Mouse (Mus musculus) adipocyte (in vitro differentiated cells): ENCODE data around the gene Tmem254b.
"Not testable (repeated sequence)": the region's sequence is repeated elsewhere in the genome, so short reads cannot be mapped to it uniquely, and the experiment has no call there.

Source experiments
- DNase-seq: peaks from one replicate; pipeline ENCODE4 v3.0.0-alpha.2; 2016; ENCODE audit warnings: low spot score

Tmem254b gene

DNA sequence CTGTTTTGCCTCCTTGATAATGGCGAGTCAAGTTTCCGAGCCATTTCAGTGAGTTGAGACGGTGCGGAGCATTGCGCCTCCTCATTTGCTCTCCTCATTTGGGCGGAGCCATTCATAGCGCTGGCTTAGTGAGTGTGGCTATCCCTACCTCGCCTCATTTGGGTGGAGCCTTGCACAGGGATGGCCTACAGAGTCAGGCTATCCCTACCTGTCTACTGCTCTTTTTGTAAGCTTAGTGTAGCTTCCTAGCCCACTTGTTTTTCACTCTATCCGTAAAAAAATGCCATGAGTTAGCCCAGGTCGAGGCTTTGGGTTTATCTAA is at the start of gene Tmem254b:
Gene Tmem254b (minus strand): TSS at position 116 of the 322 bp plus-strand sequence.
- not testable (repeated sequence) for DNase-seq

DNA sequence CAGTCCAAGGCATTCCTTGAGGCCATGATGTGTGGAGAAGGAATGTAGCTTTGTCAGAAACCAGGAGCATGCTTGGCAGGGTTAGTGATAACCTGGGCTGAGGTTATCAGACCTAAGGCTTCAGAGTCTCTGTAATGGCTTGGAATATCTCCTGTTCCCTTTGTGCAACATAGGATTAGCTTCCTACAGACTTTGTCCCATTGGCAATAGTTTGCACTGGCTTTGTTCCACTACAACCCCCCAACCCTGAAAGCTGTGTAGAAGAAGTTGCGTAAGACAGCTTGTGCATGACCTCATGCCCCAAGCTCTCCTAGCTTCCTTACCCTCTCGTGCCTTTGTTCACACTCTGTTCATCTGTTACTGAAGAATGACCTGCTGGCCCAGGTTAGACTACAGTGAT is 30.3 kb upstream of the Tmem254b start:
- DNase-seq = not testable (repeated sequence)

DNA sequence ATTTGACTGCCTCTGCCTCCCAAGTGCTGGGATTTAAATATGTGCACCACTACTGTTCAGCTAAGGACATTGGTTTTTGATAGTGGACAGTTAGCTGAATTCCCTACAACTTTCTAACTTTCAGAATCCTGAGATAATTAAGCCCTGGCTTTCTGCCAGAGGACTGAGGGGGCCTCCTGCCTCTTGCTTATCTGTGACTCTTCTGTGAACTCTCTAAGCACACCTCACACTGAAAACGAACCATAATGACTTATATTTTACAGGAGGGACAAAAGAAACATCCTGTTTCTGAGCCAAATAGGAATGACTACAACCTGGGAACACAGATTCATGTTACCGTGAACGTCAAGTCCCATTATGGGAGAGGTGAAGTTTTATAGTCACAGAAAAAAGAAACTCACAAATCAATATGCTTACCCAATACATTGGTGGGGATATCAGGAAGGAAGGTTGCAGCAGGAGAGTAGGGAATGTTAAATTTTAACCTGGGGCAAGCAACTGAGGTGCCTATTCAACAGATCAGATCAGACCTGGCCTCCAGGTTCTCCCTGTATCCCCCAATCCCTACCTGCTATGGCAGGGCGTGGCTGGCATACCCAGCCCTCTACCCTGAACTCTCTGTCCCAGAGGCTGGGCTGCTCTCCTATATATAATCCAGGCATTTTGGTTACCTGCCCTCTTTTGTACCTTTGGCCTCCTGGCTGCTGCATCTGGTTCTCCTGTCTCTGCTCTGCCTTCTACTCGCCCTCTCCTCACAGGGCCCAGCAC is 9.6 kb upstream of the Tmem254b start:
- not testable (repeated sequence) for DNase-seq

DNA sequence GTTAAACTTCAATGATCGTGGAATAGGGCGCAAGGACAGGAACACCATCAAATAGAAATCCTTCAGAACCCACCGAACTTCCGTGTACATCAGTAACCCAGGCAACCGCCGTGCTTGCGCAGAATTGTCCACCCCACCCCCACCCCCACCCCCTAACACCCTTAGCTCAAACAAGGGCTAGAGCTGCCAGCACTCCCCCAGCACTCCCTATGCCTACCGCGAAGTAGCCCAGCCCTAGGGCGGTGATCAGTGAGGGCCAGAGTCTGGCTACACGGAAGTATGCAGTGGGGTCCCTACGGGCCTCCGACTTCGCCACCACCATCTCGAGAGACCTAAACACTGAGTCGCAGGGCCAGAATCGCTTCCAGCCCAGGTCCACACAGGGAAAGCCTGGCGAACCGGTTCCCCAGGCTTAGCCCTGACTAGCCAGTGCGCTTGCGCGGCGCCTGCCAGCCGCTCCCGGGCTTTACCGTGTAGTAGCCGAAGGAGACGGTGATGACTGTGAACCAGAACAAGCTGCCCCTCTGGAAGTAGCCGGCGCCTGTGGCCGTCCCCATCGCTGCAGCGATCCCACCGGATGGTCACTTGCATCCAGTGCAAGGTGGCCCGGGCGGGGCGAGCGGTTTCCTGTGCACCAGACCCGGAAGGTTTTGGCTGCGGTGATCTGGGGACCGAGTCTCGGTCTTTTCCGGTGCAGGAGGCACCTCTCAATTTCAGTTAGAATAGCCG is 480 bp downstream of the Tmem254b start:
- not testable (repeated sequence) for DNase-seq

DNA sequence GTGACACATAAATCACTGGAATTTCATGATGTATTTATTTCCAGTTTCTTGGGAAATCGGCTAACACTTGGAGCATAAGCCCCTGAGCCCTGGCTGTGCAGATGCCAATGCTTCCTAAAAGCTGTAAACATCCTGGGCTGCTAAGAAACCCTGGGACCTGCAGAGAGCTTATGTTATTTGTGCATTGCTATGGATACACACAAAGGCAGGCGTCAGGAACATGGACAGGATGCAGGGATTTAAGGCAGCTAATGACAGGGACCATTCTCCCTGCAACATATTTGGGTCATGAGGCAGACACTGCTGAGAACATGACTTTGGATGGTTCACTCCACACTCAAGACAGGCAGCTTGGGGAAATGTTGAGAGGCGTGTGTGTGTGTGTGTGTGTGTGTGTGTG is 9.0 kb downstream of the Tmem254b start:
- not testable (repeated sequence) for DNase-seq

DNA sequence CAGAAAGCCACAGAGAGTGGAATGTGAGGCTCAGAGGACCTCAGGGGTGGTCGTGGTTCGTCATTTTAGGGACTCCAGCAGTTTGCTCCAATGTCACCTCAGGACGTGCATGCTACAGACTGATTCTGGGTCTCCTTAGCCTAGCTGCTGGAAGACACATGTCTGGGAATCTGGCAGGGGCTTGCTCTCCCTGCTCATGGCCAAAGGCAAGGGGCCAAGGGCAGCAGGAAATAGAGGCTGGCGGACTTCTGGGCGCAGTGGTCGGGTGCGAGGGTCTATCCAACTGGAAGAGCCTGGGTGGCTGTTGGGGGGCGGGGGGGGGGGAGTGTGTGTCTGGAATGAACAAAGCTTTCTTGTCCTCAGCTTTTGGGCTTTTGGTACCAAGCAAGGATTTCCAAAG is 18.5 kb downstream of the Tmem254b start:
- DNase-seq = not testable (repeated sequence)

DNA sequence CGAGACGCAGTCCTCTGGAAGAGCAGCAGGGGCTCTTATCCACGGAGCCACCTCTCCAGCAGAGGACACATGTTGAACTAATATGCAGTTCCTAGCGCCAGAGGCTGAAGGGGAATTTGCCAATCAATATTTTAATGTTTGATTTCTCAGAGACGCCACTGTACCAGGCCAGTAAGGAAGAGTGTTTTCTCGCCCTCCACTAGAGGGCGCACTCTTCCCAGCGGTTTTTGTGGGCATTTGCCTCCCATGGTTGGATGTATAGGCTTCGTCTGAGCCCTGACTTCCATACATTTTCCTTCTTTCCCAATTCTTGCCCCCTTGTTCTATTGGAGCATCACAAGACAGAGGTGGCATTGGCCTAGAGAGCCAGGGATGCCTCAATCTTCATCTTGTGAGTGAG is 20.2 kb downstream of the Tmem254b start:
- not testable (repeated sequence) for DNase-seq

DNA sequence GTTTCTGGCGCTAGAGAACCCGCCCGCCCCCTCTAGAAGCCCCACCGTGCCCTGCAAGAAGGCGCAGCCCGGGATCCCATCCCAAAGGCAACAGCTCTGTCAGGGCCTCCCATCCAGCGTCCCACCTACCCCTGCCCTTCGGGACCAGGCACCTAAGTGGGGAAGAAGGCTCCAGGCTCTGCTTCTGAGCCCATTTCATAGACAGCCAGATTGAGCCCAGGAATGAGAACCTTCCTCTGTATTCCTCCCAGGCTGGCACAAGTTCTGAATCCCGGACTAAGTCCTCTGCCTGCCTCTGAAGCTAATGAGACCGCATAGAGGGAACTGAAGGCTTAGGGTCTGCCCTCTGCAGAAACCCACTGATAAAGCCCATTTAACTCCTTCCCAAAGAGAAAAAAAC is 24.5 kb downstream of the Tmem254b start, which contains the start of gene Plac9b:
Gene Plac9b (minus strand): TSS at position 101 of the 400 bp plus-strand sequence.
- DNase-seq = not testable (repeated sequence)

DNA sequence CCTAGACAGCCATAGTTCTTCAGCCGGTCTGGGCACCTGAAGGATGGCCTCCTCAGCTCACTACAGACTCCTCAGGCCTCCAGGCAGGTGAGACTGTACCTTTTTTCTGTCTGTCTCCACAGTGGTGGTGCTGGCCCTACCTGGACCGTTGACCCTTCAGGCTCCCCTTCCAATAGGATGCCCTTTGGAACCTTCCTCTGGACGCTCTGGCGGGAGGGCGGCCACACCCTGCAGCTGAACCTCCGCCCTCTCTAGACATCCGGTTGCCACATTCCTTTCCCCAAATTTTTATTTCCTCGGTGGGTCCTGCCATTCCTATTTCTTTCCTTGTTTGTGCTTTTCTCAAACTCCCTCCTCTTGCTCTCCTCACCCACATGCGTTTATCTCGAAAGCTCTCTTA is 25.2 kb downstream of the Tmem254b start:
- DNase-seq = not testable (repeated sequence)

DNA sequence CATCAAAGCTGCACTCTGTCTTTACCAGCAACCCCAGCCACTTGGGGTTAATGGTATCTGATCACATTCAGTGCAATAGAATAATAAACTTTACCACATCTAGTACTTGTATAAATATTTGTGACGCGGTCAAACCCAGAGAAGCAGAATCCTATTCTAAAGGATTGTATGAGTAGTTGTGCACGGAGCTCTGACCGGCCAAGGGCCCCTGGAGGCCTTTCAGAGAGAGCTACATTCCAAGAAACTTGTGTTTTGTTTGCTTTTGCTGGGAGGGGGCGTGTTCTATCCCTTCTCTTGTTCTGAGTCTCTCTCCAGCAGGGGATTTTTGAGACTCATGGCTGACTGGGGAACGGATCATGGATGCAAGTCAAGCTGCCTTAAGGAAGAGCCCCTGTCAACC is 31.8 kb downstream of the Tmem254b start:
- DNase-seq = not testable (repeated sequence)

DNA sequence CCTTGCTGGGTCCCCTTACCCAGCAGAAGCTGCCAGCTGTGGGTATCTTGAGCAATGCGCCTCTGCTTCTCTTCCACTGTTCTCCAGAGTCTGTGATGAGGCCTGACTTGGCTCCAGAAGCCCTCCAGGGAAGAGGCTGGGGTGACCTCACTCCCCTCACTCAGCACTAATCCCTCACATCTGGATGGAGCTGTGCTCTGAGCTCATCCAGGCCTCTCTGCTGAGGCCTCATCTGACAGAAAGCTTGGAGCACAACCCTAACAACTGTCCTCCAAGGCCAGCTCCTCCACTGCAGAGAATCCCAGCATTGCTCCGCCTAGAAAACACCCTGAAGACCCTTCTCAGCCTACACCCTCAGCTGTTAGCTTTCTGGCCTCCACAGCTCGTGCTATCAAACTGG is 32.9 kb downstream of the Tmem254b start:
- DNase-seq = not testable (repeated sequence)

DNA sequence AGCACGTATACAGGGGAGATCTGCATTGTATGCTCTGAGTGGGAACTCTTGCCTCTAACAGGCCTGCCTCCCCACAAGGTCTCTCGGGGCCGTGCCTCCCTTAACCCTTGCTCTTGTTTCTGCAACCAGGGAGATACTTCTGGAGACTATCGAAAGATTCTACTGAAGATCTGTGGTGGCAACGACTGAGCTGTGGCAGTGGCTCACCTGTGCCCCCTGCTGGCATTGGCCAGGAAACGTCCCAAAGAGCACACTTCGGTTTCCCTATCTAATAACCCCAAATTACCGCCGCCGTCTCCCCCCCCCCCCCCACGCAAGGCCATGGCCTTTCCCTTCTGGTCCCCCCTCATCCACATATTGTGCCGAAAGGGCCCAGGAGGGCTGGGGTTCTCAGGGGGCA is 41.6 kb downstream of the Tmem254b start:
- not testable (repeated sequence) for DNase-seq

DNA sequence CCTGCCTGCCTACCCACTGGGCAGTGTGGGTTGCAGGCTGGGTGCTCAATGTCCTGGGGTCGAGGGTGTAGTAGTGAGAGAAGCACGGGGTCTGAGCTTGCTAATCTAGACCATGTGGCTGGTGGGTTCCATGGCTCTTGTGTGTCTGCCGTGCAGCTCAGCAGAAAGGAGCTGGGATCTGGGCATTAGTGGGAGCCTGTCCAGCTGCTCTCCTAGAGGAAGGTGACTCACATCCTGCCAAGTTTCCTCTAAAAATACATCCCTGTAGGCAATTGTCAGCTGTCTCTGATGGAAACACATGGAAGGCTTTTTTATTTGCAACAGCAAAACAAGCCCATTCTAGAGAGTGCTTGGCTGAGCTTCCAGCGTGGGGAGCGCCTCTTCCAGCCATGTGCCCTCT is 44.4 kb downstream of the Tmem254b start:
- not testable (repeated sequence) for DNase-seq

DNA sequence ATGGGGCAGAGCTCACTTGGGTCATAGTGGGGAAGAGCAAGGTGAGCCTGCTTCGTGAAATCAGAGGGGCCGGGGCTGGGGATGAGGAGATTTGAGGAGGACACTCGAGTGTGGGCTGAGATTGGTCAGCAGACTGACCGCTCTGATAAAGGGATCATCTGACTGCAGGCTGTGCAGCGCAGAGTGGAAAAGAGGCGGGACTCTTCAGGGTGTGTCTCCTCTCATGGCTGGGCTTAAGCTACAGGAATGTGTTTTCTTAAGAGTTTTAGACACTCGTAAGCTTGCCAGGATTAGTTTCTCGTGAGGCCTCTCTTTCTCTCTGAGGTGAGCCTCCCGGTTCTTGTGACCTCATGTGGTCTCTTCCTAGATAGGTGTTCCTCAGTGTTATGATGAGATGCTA is 45.7 kb downstream of the Tmem254b start:
- DNase-seq = not testable (repeated sequence)

DNA sequence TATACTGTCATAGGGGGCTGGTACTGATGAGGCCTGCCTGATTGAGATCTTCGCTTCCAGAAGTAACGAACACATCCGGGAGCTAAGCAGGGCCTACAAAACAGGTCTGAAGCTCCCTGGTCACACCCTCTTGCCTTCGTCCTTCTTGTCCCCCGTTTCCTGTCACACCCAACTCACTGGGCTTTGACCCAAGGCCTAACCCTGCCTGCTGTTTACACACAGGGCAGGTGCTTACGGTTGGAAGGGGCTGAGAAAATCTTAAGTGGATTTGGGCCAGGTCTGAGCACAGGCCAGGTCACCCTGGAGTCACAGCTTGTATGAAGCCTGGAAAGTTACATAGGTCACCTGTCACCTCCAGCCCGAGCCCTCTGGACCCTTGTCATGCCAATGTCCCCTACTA is 50.8 kb downstream of the Tmem254b start:
- DNase-seq = not testable (repeated sequence)
